Mouse (Mus musculus) ES-Bruce4 (cell line): ENCODE measurements at regions not wholly inside any gene's neighbourhood (a gene's known extent, or its start where the extent isn't known, plus 50 kb on each side); places are given as distances from the start of the nearest gene placed in this dataset.

Experiments used
- H3K27ac ChIP-seq: 2 replicates; pipeline ENCODE4 v1.5.1; 2012; ENCODE audit warnings: low read length, inconsistent platforms; ENCODE audit not compliant: insufficient read depth
- H3K27me3 ChIP-seq: 2 replicates; pipeline ENCODE4 v1.6.1; 2012; ENCODE audit warnings: mild to moderate bottlenecking, low read length, inconsistent platforms; ENCODE audit not compliant: control insufficient read depth, poor library complexity, insufficient read depth, severe bottlenecking
- H3K36me3 ChIP-seq: 2 replicates; pipeline ENCODE4 v1.6.1; 2012; ENCODE audit warnings: inconsistent platforms, mild to moderate bottlenecking, low read length, moderate library complexity; ENCODE audit not compliant: control insufficient read depth, poor library complexity, insufficient read depth, severe bottlenecking
- H3K4me1 ChIP-seq: one replicate; pipeline ENCODE4 v1.8.1; 2011; ENCODE audit warnings: low read length; ENCODE audit not compliant: control insufficient read depth, insufficient read depth
- H3K4me3 ChIP-seq: 2 replicates; pipeline ENCODE4 v1.5.1; 2011; ENCODE audit warnings: low read depth, mild to moderate bottlenecking, low read length
- H3K9ac ChIP-seq: 2 replicates; pipeline ENCODE4 v1.6.1; 2012; ENCODE audit warnings: low read depth, mild to moderate bottlenecking, inconsistent platforms; ENCODE audit not compliant: poor library complexity, severe bottlenecking
- H3K9me3 ChIP-seq: replicated peaks from 2 replicates; pipeline ENCODE4 v1.6.1; 2012; ENCODE audit warnings: mild to moderate bottlenecking, low read length, inconsistent platforms; ENCODE audit not compliant: control insufficient read depth, poor library complexity, insufficient read depth, severe bottlenecking
- CTCF ChIP-seq: IDR thresholded peaks from one replicate; pipeline ENCODE4 v1.8.1; 2011; ENCODE audit warnings: low read depth, low read length
- EP300 ChIP-seq: IDR thresholded peaks from 2 replicates; pipeline ENCODE4 v1.6.1; 2011; ENCODE audit warnings: low read depth, low read length; ENCODE audit not compliant: insufficient read depth
- POLR2A ChIP-seq: IDR thresholded peaks from one replicate; pipeline ENCODE4 v1.8.1; 2011; ENCODE audit warnings: low read length; ENCODE audit not compliant: insufficient read depth

DNA sequence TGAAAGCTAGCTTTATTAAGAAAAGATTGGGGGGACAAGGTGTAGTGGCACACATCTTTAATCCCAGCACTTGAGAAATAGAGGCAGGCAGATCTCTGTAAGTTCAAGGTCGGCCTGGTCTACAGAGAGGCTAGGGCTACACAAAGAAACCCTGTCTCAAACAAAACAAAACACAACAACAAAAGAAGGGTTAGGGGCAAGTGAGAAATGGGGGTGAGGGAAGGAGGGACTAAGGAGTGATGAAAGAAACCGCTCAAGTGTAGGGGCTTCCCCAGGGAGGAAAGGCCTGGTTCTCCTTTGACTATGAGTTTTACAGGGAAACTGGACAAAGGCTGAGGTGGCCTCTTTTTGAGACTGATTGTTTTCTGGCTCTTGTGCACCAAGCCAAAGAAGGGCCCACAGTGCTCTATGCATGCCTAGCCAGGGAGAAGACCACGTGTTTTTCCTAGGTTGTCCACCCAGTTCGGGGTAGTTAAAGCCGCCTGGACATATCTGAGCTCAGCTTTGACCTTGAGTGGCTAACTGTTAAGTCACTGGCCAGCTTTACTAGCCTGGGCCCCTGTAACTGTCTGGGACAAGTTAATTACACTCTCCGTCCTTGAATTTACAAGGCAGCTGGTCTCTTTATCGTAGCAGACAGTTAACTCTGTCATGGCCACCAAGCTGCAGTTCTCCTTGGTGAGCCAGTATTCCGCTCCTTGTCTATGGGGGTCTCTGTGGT lies 90.2 kb upstream of the Armc2 start:
- no peak for TF ChIP-seq CTCF
- no peak for TF ChIP-seq POLR2A
- TF ChIP-seq EP300: no peak
- Histone ChIP-seq H3K9me3 (peaks cover 5% of the 10 kb centered on the region; the same call in 1 of the 2 replicates), H3K4me3 (no peak overlapping the region), H3K9ac (no peak overlapping the region), H3K27ac (no peak overlapping the region), H3K4me1 (no peaks in the 10 kb centered on the region), H3K36me3 (no peaks in the 10 kb centered on the region), H3K27me3 (no peaks in the 10 kb centered on the region)

DNA sequence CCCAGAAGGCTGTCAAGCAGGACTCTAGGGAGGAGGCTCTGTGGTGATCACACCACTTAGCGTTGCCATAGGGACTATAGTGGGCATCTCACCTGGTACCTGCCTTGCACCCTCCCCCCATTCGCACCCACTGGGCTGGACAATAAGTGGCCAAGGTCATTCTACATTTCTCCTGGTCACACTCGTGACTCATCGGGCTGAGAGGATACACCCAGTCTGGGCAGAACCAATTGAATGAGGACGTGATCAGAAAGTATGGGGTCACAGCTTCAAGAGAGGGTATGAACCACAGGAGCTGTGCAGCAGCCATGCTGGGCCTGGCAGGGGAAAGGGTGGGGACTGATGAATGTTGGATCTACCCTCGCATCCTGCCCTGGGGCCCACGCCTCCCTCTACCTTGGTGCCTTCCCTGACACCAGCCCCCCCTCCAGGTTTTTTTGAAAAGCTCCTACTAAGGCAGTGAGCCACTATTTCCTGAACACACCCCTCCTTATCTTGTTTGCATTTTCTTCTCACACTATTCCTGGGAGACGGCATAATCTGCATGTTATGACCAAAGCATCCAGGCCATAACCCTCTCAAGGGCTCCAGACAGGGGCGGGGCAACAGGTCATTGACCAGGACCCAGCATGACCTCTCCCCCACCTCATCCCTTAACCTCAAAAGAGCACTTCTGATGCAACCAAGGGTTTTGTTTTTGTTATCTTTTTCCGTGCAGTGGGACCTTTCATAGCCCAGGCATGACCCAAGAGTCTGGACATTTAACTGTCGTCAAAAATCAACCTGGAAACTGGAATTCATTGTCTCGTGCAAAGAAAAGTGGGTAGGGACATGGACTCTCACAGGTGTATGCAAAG lies 89.4 kb upstream of the Armc2 start:
- Histone ChIP-seq H3K27me3 (no peaks in the 10 kb centered on the region), H3K4me3 (no peak overlapping the region), H3K36me3 (no peaks in the 10 kb centered on the region), H3K9me3 (no peaks in the 10 kb centered on the region), H3K9ac (no peak overlapping the region), H3K4me1 (no peaks in the 10 kb centered on the region), H3K27ac (no peak overlapping the region)
- TF ChIP-seq POLR2A (no peak), CTCF (no peak), EP300 (no peak)

GRCm38 (mm10) chr10:42106611-42107010 lies 88.4 kb upstream of the Armc2 start:
- H3K4me3 ChIP-seq: no peak overlapping the region
- H3K4me1 ChIP-seq: no peaks in the 10 kb centered on the region
- H3K36me3 ChIP-seq: no peaks in the 10 kb centered on the region
- no peak overlapping the region for H3K27ac ChIP-seq
- H3K27me3 ChIP-seq: no peaks in the 10 kb centered on the region
- no peak overlapping the region for H3K9ac ChIP-seq
- H3K9me3 ChIP-seq: no peaks in the 10 kb centered on the region
- TF ChIP-seq CTCF (no peak), POLR2A (no peak), EP300 (no peak)

DNA sequence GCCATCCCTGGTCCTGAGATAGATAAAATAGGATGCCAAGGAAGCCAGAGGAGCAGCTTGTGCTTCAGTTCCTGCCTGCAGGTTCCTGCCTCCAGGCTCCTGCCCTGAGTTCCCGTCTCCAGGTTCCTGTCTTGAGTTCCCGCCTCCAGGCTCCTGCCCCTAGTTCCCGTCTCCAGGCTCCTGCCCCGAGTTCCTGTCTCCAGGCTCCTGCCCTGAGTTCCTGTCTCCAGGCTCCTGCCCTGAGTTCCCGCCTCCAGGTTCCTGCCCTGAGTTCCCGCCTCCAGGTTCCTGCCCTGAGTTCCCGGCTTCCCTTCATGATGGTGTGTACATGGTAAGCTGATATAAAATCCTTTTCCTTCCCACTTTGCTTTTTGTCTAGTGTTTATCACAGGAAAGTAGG lies 86.8 kb upstream of the Armc2 start:
- Histone ChIP-seq H3K36me3 (no peaks in the 10 kb centered on the region), H3K9ac (no peak overlapping the region), H3K4me1 (no peaks in the 10 kb centered on the region), H3K27ac (no peak overlapping the region), H3K9me3 (no peaks in the 10 kb centered on the region), H3K27me3 (no peaks in the 10 kb centered on the region), H3K4me3 (no peak overlapping the region)
- TF ChIP-seq CTCF (no peak), POLR2A (no peak), EP300 (no peak)

- no peaks in the 10 kb centered on the region for H3K27me3 ChIP-seq
- no peak overlapping the region for H3K4me3 ChIP-seq
- no peak for TF ChIP-seq POLR2A
- TF ChIP-seq EP300: no peak
- no peak for TF ChIP-seq CTCF
- no peak overlapping the region for H3K27ac ChIP-seq
- H3K9me3 ChIP-seq: no peaks in the 10 kb centered on the region
- no peaks in the 10 kb centered on the region for H3K4me1 ChIP-seq
- no peak overlapping the region for H3K9ac ChIP-seq
- H3K36me3 ChIP-seq: no peaks in the 10 kb centered on the region
These were observed 84.1 kb upstream of the Armc2 start for GRCm38 (mm10) chr10:42102320-42102719.

DNA sequence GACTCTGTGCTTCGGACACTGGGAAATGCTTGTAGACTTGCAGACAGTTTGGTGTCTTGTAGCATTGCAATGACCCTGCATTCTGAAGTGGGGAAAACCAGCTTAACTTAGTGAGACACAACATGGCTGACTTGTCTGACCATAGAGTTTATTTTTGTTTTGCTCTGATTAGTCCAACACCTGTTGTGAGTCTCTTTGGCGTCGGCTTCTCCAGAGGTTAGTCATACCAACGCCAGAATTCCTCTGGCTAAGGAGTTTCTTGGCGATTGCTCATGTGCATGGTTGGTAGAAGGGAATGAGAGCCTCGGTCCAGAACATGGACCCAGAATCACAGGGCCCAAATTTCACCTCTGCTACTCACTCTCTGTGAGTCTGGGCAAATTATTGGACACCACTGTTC lies 82.9 kb upstream of the Armc2 start:
- H3K36me3 ChIP-seq: no peaks in the 10 kb centered on the region
- no peak overlapping the region for H3K4me3 ChIP-seq
- H3K27me3 ChIP-seq: no peaks in the 10 kb centered on the region
- no peak overlapping the region for H3K27ac ChIP-seq
- TF ChIP-seq EP300 (no peak), CTCF (no peak)
- no peak overlapping the region for H3K9ac ChIP-seq
- H3K9me3 ChIP-seq: no peaks in the 10 kb centered on the region
- no peaks in the 10 kb centered on the region for H3K4me1 ChIP-seq
